ENCODE assay signal across 29 mouse cellular contexts in genomic region chr11:79328060-79328459, GRCm38 (mm10). TPM values are rescaled to one million over a fixed set of nuclear protein-coding genes. Genes with fewer than 3 reads are reported as not detected.
DNase-seq lines count a peak whose midpoint lies in the region; ATAC-seq and TF ChIP-seq lines count a peak whose summit lies in the region.
"Had no signal": no experiment of that assay in that cellular context is flagged by ENCODE, and none has a peak within 500 bp of the region (broad histone marks: within the 10 kb centered on the region; RNA-seq: fewer than 3 reads in every experiment).

No protein-coding gene starts in this region.

- H3K27me3 ChIP-seq in liver, postnatal 0 days (ENCODE audit: insufficient read depth, low read length), result no peaks in the 10 kb centered on the region
- no peaks in the 10 kb centered on the region for H3K27me3 ChIP-seq in liver, embryonic 12.5 days (replicated peaks)
- H3K27me3 ChIP-seq: embryonic facial prominence, embryonic 12.5 days; forebrain, embryonic 13.5 days; forebrain, embryonic 15.5 days; Patski had no signal

- no peak for TF ChIP-seq EP300 in liver, postnatal 0 days (IDR thresholded peaks at IDR 0.05; ENCODE audit: low read depth)

- H3K9ac ChIP-seq in liver, postnatal 0 days (replicated peaks), result no peak overlapping the region
- H3K9ac ChIP-seq in liver, embryonic 12.5 days, result no peak overlapping the region
- H3K9ac ChIP-seq: embryonic facial prominence, embryonic 12.5 days; forebrain, embryonic 13.5 days; forebrain, embryonic 15.5 days had no signal

- no peak for TF ChIP-seq CTCF in liver, postnatal 0 days (IDR thresholded peaks at IDR 0.05; ENCODE audit: low read depth)

- no peak overlapping the region for H3K27ac ChIP-seq in liver, postnatal 0 days (ENCODE audit: low read depth)
- H3K27ac ChIP-seq in liver, embryonic 12.5 days, result no peak overlapping the region
- H3K27ac ChIP-seq: embryonic facial prominence, embryonic 10.5 days; embryonic facial prominence, embryonic 12.5 days; forebrain, embryonic 13.5 days; forebrain, embryonic 15.5 days had no signal

- DNase-seq in liver, postnatal 0 days, result no peak
- peak; percentile 57 for DNase-seq in 416B (ENCODE audit: low read depth)
- no peak for DNase-seq in layer of hippocampus, postnatal 25 days (ENCODE audit: extremely low spot score in 1 of 2, low spot score in 1 of 2)
- DNase-seq in kidney, postnatal 36 days, result no peak
- DNase-seq: adrenal gland, adult 8-10 months; adrenal gland, postnatal 14 days; adrenal gland, postnatal 36 days; B cell, adult 2 months; cerebellum, adult 11-12 months; cerebellum, adult 2 months; cerebellum, adult 9-10 months; cerebellum, postnatal 10 days; cerebellum, postnatal 25 days had no signal

- ATAC-seq in liver, postnatal 0 days, result peak; percentile 64; the same call in 1 of the 2 replicates
- ATAC-seq in liver, embryonic 12.5 days, result no peak
- ATAC-seq in granulocyte monocyte progenitor cell, adult 5-6 weeks (replicated peaks; ENCODE audit: poor library complexity, severe bottlenecking), result peak; percentile 68
- peak; percentile 31; the same call in 1 of the 2 replicates for ATAC-seq in megakaryocyte progenitor cell, adult 5-6 weeks (replicated peaks; ENCODE audit: poor library complexity)
- ATAC-seq: activated CD4-positive, CD25-positive, alpha-beta regulatory T cell, adult 4 months; CD4-positive, CD25-positive, alpha-beta regulatory T cell, adult 4 months; forebrain, embryonic 13.5 days; forebrain, embryonic 15.5 days; Patski had no signal

- no peaks in the 10 kb centered on the region for H3K9me3 ChIP-seq in liver, postnatal 0 days (ENCODE audit: low read length)
- no peaks in the 10 kb centered on the region for H3K9me3 ChIP-seq in liver, embryonic 12.5 days (replicated peaks)
- H3K9me3 ChIP-seq: embryonic facial prominence, embryonic 10.5 days; embryonic facial prominence, embryonic 12.5 days; forebrain, embryonic 13.5 days; forebrain, embryonic 15.5 days; G1E had no signal

- H3K4me3 ChIP-seq in liver, postnatal 0 days (ENCODE audit: low read depth, low read length), result no peak overlapping the region
- no peak overlapping the region for H3K4me3 ChIP-seq in liver, embryonic 12.5 days
- H3K4me3 ChIP-seq: embryonic facial prominence, embryonic 10.5 days; embryonic facial prominence, embryonic 12.5 days; forebrain, embryonic 13.5 days; forebrain, embryonic 15.5 days had no signal

- no peaks in the 10 kb centered on the region for H3K4me1 ChIP-seq in liver, postnatal 0 days (ENCODE audit: insufficient read depth)
- no peaks in the 10 kb centered on the region for H3K4me1 ChIP-seq in liver, embryonic 12.5 days
- H3K4me1 ChIP-seq: forebrain, embryonic 13.5 days; forebrain, embryonic 15.5 days had no signal

- no peak overlapping the region for H3K4me2 ChIP-seq in liver, postnatal 0 days (ENCODE audit: low read depth, low read length)
- H3K4me2 ChIP-seq in liver, embryonic 12.5 days, result no peak overlapping the region
- H3K4me2 ChIP-seq: embryonic facial prominence, embryonic 12.5 days; forebrain, embryonic 13.5 days; forebrain, embryonic 15.5 days had no signal

- WGBS in liver, postnatal 0 days (ENCODE audit: insufficient replicate concordance), result 66% methylated on average over 4 of the region's 4 CpGs
- WGBS in liver, embryonic 12.5 days (ENCODE audit: insufficient replicate concordance), result 62% methylated on average over 4 of the region's 4 CpGs

- H3K36me3 ChIP-seq in liver, postnatal 0 days (replicated peaks; ENCODE audit: insufficient read depth, low read length), result no peaks in the 10 kb centered on the region
- no peaks in the 10 kb centered on the region for H3K36me3 ChIP-seq in liver, embryonic 12.5 days
- H3K36me3 ChIP-seq: embryonic facial prominence, embryonic 10.5 days; embryonic facial prominence, embryonic 12.5 days; forebrain, embryonic 15.5 days; G1E had no signal

RNA-seq across cellular contexts. Expression of gene Nf1, which starts 11.4 kb away (rescaled TPM):
- polyA plus RNA-seq in liver, postnatal 0 days (2015; fragmentation: Nextera tagmentation; extraction: Ambion mirVana), result 2.7 and 2.8 TPM in 2 replicates
- polyA plus RNA-seq in liver, embryonic 12.5 days (2016; fragmentation: Nextera tagmentation; extraction: Ambion mirVana), result 2.3 and 2.5 TPM in 2 replicates
- 26.7 and 28.3 TPM in 2 replicates for total RNA-seq in granulocyte monocyte progenitor cell, adult 5-6 weeks (2014; fragmentation: Nextera tagmentation)
- 9.2 and 11.0 TPM in 2 replicates for total RNA-seq in granulocyte monocyte progenitor cell, adult 5-6 weeks (2017)
- total RNA-seq in megakaryocyte progenitor cell, adult 5-6 weeks (2015), result 20.8 and 26.1 TPM in 2 replicates
- 6.7 and 9.6 TPM in 2 replicates for total RNA-seq in megakaryocyte progenitor cell, adult 5-6 weeks (2017)
- total RNA-seq in layer of hippocampus, postnatal 25 days (2021), result 100 to 1,000 TPM; 103 to 117 TPM

RNA-seq across cellular contexts. Expression of gene Gm9964, which starts 31.4 kb away (rescaled TPM):
- not detected in 2 replicates for polyA plus RNA-seq in liver, postnatal 0 days (2015; fragmentation: Nextera tagmentation; extraction: Ambion mirVana)
- polyA plus RNA-seq in liver, embryonic 12.5 days (2016; fragmentation: Nextera tagmentation; extraction: Ambion mirVana), result not detected in 2 replicates
- total RNA-seq in granulocyte monocyte progenitor cell, adult 5-6 weeks (2014; fragmentation: Nextera tagmentation), result not detected in 2 replicates
- not detected in 2 replicates for total RNA-seq in granulocyte monocyte progenitor cell, adult 5-6 weeks (2017)
- not detected in 2 replicates for total RNA-seq in megakaryocyte progenitor cell, adult 5-6 weeks (2015)
- not detected in 2 replicates for total RNA-seq in megakaryocyte progenitor cell, adult 5-6 weeks (2017)
- total RNA-seq in layer of hippocampus, postnatal 25 days (2021), result under 1 TPM; 0.73 to 0.91 TPM
- total RNA-seq: adrenal gland, adult 18-20 months; adrenal gland, adult 8-10 months; adrenal gland, postnatal 14 days; adrenal gland, postnatal 36 days; CH12.LX had no signal
- polyA plus RNA-seq: activated CD4-positive, CD25-positive, alpha-beta regulatory T cell, adult 4 months; CD4-positive, CD25-positive, alpha-beta regulatory T cell, adult 4 months; cerebellum, adult 2 months; cortical plate, adult 2 months; embryonic facial prominence, embryonic 10.5 days; embryonic facial prominence, embryonic 12.5 days; embryonic facial prominence, embryonic 14.5 days; forebrain, embryonic 11.5 days; forebrain, embryonic 13.5 days; forebrain, embryonic 15.5 days; G1E; Patski had no signal
